Mouse (Mus musculus): ENCODE measurements around the gene Nr4a1. TPM values are rescaled to one million over a fixed set of nuclear protein-coding genes. Genes with fewer than 3 reads are reported as not detected.
A peak's percentile ranks its signal among the peaks of the same experiment; 100 is the strongest.

The Nr4a1 gene
- total RNA-seq (2021): 100 to 1,000 TPM; 275 to 349 TPM
- long read RNA-seq, experiment 1, transcript Nr4a1-202 (8 exons, 2,553 nt): minor isoform, 5 of 319 reads
- long read RNA-seq, experiment 1, transcript Nr4a1-201 (7 exons, 2,477 nt): major isoform, 281 of 319 reads
- long read RNA-seq, experiment 1, partial matches to known transcripts: 21 of 319 reads
- long read RNA-seq, experiment 1, other reads (novel, unspliced or antisense): 12 of 319 reads
- long read RNA-seq, experiment 2, transcript Nr4a1-202 (8 exons, 2,553 nt): minor isoform, 5 of 447 reads
- long read RNA-seq, experiment 2, transcript Nr4a1-201 (7 exons, 2,477 nt): major isoform, 290 of 447 reads
- long read RNA-seq, experiment 2, partial matches to known transcripts: 149 of 447 reads
- long read RNA-seq, experiment 2, other reads (novel, unspliced or antisense): 3 of 447 reads

DNA sequence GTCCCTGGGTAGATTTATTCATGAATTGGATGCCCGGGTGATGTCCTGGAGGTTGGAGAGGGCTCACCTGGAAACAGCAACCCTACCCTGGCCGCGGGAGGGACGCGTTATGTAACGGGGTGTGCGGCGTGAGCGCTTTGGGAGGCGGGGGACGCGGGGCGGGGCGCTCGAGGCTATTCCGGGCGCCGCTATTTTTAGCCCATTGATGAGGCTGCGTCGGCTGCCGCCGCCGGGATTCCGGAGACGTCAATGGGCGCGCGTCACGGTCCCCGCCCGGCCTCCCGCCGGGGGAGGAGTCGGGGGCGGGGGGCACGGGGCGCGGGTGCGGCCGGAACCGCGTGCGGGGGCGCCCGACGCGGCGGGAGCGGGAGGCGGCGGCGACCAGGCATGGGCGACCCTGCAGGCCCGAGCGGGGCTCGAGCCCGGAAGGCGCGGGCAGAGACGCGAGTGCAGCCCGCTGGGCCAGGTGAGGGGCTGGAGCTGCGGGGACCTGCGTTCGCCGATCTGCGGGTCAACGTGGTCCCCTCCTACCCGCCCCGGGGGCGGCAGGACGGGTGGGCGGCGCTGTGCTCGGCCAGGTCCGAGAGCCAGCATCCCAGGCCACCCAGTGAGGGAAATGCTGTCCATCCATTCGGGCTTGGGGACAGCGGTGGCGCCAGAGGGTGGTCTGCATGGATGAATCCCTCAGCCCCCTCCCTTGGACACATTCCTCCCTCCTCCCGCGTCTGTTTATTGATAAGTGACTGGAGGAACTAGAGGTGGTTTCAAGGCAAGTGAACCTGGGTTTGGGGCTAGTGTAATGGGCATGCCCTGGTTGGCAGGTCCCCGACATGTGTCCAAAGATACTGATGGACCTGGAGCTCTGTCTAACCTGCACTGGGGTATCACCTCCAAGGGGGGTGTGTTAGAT is at the start of gene Nr4a1:
TSS of gene Nr4a1 (plus strand) at position 384 of the 910 bp plus-strand sequence.
- DNase-seq (ENCODE audit: low spot score in 2 of 2): peak; percentile 82

DNA sequence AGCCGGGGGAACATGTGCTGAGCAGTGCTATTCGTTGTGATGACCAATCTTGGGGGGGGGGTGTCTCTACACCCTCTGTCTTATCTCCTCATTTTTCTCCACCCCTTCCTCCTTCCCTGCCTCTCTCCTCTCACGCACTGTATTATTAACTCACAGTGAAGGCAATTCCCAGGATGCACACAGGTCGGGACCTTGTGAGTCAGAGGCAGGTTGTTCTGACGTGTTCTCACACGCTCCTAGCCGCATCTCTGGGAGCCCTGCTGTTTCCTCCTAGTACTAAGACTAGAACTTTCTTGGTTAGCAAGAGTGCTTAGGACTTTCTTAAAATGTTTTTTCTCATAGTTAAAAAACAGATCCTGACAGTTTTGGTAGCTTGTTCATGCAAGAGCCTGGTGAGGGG is 49.3 kb upstream of the Nr4a1 start:
- DNase-seq (ENCODE audit: low spot score in 2 of 2): no peak

DNA sequence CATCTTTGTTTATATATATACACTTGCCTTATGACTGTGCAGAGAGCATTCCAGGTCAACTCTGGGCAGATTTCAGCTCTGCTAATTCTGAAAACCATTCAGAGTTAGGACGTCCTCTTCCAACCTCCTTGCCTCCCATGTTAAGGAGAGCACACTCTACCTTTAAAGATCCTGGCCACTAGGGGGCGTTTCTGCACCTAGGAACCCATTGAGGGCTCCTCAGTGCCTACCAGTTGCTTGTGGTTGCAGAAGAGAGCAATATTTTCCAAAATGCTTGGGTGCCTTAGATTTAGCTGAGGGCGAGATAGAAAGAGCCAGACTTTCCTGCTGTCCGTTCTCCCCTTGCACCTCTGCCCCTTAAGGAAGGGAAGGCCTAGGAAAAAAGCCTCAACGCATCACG is 43.8 kb upstream of the Nr4a1 start:
- peak; percentile 55 to 65 for DNase-seq (ENCODE audit: low spot score in 2 of 2)

DNA sequence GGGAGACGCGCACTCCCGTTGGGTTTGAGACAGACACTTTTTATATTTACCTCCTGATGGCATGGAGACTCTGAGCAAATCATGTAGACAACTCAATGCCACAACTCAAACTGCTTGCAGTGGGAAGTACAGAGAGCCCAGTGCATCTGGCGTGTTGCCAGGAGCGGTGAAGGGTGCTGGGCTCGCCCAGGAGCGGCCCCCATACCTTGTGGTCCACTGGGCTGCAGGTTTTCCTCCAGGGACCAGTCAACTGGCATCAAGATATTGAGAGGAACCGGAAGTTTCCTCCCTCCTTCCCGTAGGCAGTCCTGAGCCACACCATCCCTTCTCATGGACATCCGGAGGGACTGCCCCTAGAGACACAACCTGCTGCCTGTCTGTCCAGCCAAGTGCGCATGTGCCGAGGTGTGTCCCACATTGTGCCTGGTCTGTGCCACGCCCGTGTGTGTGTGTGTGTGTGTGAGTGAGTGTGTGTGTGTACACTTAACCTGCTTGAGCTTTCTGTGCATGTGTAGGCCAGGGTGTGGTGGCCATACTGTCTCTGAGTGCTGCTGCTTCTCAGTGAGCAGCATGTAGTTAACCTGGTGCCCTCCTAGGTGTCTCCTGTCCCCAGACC is 43.0 kb upstream of the Nr4a1 start:
- DNase-seq (ENCODE audit: low spot score in 2 of 2): no peak

DNA sequence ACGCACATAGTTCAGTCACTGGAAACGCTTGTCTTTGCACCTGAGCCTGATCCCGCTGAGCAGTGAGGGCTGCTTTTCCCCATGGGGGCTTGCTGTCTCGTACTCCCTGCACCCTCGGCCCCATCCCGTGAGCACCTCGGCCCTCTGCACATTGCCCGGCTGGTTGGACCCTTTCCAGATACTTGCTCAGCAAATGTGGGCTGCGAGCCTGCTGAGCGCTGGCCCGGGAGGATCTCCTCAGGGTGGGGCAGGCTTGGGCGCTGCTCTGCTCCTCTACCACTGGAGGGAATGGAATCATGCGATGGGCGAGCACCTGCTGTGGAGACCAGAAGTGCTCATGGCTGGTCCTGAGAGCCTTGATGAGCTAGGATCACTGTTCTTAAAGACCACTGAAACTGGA is 41.6 kb upstream of the Nr4a1 start:
- no peak for DNase-seq (ENCODE audit: low spot score in 2 of 2)

DNA sequence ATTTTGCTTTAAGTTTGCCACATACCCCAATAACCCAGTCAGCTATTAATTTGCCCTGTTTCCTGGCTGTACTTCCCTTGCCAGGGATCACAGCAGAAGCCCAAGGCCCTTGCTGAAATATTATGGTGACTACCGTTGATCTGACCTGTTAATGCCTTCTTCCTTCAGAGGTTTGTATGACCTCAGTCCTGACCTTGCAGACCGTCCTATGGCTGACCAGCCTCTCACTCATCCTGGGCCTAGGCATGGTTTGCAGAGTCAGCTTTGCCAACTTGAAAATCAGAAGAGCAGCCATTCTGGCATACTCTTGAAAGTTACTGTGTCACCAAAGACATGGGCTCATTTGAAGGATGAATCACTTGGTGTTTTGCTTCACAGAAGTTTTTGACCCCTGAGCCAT is 38.9 kb upstream of the Nr4a1 start:
- DNase-seq (ENCODE audit: low spot score in 2 of 2): no peak

DNA sequence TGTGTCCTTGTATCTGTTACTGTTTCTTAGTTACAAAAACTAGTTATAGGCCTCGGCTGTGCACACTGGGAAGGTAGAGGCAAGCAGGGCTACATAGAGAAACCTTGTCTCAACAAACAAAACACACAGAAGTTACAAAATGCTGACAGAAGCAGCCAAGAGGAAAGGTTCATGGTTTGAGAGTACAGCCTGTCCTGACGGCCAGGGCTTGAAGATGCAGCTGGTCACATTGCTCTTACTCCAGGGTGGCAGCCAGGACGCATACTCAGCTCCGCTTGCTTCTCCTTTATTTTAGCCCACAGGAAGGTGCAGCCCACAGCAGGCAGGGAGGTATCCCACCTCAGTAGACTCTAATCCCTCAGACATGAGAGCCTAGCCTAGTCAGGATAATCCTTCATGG is 38.0 kb upstream of the Nr4a1 start:
- DNase-seq (ENCODE audit: low spot score in 2 of 2): no peak

DNA sequence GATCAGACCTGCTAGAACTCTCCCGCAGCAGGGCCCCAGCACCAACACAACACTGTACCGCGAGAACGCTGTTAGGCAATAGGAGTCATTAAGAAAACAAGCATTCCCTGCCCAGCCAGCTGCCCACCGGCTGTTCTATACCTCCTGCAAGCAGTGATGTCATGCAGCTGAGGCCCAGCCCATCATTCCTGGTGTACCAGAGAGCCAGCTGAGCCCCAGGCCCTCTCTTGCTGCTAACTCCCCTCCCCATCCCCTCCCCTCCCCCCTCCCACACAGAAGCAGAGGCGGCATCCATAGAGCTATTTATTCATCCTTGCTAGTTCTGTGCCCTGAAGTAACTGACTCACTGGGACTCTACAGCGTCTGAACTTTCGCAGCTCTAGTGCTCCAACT is 33.2 kb upstream of the Nr4a1 start:
- no peak for DNase-seq (ENCODE audit: low spot score in 2 of 2)

DNA sequence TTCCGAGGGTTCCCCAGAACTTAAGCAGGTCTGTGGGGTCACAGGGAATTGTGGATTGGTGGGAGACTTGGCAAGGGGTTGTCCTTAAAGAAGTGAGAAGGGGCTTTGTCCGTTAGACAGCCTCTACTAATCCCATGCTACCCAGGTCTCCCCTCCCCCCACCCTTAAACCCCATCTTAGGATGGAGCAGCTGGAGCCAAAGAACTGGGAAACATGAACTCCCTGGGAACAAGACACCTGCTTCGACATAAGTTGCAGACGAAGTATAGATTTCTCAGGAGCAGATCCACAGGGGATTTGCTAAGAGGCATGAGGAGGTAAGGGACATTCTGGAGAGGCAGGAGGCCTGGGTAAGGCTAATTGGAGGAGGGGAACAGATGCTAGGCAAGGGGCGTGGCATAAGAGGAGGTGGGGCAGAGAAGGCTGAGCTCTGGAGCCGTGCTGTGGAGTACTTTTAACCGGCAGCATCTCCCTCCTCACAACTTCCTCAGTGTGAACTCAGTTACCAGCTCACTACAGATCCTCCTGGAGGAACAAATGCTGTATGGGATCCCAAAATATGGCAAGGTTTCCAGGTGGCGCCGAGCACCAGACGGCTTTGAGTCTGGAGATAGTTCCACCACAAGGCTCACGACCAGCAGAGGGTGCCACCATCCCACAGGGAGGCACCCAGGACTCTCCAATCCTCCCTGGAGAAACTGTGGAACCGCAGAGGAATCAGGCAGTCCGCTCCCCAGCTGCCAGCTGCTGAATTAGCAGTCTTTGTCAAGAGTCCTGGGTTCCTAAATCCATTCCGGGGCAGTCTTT is 32.6 kb upstream of the Nr4a1 start:
- peak; percentile 91 for DNase-seq (ENCODE audit: low spot score in 2 of 2)

DNA sequence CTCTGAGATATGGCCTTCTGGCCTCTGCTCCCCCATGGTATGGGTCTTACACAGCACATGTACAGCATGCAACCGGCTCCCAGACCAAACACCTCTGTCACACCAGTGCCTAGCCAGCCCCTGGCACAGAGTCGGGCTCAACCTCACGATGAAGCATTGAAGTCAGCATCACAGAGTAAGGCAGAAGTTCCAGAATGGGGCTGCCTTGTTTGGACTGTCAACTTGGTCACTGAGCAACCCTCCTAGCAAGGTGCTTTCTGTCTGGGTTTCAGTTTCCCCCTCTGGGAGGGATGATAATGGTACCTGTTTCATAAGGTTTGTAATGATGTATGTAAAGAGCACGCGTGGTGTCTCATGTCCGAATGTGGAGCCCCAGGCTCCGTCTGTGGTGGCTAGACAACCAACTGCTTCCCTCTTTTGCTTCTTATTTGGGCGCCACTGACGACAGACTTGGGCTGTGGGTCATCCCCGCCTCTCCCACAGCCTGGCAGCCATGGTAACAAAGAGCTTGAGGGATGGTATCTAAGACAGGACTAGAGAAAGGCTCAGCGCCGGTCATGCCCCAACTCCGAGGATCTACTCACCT is 31.1 kb upstream of the Nr4a1 start:
- no peak for DNase-seq (ENCODE audit: low spot score in 2 of 2)

DNA sequence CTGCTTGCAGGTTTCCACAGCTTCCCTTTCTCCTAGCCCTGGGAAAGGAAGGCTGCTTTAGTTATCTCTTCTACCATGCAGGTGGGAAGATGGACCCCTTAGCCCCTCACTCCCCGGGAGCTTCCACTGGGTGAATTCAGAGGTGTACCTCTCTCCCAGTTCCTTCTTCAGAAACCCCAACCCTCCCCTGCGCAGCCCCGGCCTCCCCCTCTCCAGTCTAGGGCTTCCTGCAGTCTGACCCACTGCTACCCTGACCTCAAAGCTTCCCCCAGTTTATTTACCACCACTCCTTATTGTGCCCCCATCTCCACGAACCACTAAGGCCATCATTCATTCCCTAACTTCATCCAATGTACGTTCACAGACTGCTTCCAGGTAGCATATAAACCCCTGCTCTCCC is 30.5 kb upstream of the Nr4a1 start:
- DNase-seq (ENCODE audit: low spot score in 2 of 2): no peak

DNA sequence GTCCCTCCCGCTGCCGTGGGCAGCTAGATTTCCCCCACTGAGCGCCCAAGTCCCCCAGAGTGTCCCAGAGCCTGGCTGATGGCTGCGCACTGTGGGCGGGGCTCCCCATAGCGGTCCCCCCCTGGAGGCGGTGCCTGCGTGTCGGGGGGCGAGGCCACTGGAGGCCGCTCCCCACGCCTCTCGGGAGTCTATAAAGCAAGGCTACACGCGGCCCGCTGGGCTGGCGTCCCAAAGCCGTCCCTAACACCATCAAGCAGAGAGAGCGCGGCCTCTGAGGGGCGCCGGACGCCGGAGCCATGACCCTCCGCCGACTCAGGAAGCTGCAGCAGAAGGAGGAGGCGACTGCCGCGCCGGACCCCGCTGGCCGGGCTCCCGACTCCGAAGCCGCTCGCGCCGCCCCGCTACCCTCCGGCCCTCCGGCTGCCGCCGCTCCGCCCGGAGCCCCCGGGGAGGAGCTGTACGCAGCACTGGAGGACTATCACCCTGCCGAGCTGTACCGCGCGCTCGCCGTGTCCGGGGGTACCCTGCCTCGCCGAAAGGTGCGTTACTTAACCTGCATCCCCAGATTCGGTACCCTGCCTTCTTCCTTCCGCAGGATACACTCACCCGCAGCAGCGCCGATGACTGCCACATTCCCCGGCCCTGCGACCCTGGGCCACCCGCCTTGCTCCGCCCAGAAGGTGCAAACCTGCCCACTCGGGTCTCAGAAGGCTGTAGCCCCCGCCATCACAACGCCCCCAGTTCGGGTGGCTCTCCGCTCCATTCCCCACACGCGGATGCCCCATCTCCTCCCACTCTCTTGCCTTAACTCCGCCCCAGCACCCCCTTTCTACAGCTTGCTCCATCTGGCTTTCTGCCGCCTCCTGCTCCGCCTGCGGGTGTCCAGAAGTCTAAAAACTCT is 29.8 kb upstream of the Nr4a1 start, which contains the start of gene Grasp:
TSS of gene Grasp (plus strand) at position 183 of the 901 bp plus-strand sequence.
- peak; percentile 93 to 96 for DNase-seq (ENCODE audit: low spot score in 2 of 2)

DNA sequence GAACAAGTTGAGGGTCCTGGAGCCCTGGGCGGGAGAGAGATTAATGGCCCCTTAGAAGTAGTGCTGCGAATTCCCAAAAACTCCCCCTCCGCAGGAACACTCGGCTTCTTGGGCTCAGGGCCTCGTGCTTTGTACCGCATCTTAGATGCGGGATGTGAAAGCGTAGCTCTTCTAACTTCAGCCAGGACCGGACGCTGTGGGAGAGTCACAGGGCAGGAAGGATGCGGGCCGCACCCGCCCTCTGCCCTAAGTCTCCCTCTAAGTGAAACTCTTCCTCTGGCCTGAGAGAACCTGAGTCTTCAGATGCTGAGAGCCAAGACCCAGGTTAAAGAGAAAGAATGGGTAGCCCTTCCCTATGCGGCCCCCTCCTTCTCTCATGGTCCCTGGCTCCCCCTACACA is 29.1 kb upstream of the Nr4a1 start:
- DNase-seq (ENCODE audit: low spot score in 2 of 2): no peak

DNA sequence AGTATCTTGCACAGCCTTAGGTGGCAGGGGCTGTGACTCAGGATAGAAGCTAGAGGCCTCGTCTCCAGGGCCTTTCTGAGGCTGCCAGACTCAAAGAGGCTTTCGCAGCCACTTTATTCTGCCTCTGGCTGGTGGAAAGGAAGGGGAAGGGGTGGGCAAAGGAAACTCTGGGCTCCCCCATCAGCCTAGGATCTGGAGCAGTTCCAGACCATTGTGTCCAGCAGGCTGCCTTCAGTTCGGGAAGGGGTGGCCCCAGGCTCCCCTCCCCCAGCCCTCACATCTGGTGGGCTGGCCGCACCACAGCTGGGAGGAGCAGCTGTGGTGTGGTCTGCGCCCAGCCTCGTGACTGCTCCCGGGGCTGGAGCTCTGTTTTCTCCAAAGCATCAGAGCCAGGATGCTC is 26.1 kb upstream of the Nr4a1 start:
- DNase-seq (ENCODE audit: low spot score in 2 of 2): no peak

DNA sequence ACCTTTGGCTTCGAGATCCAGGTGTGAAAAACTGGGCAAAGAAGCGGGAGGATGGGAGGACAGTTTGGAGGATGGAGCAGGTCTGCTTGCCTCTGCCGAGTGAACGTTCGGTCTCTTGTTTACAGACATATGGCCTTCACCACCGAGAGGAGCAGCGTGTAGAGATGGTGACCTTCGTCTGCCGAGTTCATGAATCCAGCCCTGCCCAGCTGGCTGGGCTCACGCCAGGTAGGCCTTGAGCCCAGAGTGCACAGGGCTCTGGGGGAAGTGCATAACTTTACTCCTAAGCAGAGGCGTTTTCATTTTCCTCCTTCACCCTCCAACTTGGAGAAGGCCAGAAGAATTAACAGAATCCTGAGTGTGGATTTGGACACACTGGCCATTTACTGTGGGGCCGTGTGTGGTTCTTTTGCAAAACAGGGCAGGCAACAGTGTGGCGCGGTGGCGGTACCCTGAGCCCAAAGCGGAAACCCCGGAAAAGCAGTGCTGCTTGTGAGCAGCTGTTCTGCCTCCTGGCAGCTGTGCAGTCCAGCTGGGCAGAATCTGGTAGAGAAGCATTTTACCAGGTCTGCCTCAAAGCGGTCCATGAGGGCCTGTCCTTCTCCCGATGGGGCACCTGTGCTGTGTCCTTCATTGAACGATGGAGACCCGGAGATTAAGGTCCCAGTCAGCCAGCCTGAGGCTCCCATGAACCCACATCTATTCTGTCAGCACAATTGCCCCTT is 25.0 kb upstream of the Nr4a1 start:
- no peak for DNase-seq (ENCODE audit: low spot score in 2 of 2)

DNA sequence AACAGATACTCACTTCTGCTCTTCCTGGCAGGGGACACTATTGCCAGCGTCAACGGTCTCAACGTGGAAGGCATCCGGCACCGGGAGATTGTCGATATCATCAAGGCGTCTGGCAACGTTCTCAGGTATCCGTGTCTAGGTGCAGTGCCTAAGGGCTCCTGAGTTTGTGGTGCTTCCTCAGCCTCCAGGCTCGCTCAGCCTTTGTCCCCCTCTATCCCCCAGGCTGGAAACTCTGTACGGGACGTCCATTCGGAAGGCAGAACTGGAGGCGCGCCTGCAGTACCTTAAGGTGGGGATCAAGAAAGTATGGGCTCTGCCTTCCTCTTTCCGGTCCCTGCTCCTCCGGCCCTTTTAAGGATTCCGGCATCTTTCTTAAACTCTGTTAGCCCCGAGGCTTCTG is 23.6 kb upstream of the Nr4a1 start:
- DNase-seq (ENCODE audit: low spot score in 2 of 2): no peak

DNA sequence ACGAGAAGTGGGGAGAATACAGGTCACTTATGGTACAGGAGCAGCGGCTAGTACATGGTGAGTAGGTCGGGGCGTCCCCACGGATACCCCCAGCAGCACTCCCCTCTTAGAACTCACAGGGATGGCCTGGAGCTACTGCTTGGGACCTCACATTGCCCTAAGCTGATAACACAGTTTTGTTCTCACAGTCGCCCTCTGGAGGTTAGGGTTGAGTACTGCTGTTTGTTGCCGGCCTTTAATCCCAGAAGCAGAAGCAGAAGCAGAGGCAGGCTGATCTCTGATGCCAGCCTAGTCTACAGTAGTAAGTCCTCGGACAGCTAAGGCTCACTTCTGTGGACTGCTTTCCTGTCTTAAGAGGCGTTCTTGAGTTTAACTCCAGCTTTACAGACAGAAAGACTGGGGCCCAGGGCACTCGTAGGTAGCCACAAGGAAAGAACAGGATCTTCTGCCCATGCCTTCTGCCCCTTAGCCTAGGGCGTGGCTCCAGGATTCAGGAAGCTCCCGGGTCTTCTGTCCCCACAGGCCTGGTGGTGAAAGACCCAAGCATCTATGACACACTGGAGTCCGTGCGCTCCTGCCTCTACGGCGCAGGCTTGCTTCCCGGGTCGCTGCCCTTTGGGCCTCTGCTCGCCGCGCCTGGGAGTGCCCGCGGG is 22.9 kb upstream of the Nr4a1 start:
- DNase-seq (ENCODE audit: low spot score in 2 of 2): no peak

DNA sequence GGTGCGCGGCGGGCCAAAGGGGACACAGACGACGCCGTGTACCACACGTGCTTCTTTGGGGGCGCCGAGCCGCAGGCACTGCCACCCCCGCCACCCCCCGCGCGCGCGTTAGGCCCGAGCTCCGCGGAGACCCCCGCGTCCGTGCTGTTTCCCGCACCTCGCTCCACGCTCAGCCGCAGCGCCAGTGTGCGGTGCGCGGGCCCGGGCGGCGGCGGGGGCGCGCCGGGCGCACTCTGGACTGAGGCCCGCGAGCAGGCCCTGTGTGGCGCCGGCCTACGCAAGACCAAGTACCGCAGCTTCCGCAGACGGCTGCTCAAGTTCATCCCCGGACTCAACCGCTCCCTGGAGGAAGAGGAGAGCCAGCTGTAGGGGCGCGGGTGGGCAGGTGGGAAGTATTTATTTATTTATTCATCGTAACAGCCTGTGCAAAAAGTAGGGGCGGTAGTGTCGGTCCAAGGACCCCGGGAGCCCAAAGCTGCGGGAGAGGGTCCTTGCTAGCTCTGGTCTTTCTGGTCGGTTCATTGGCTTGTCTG is 22.4 kb upstream of the Nr4a1 start:
- no peak for DNase-seq (ENCODE audit: low spot score in 2 of 2)
